Mouse (Mus musculus): ENCODE measurements around the gene Mob3c. TPM values are rescaled to one million over a fixed set of nuclear protein-coding genes. Genes with fewer than 3 reads are reported as not detected.

Gene Mob3c
- 1 to 10 TPM; 2.3 to 4.0 TPM for total RNA-seq (2021)
- long read RNA-seq, experiment 1, partial matches to known transcripts, result 0 of 1 reads
- long read RNA-seq, experiment 1, other reads (novel, unspliced or antisense), result 0 of 1 reads
- long read RNA-seq, experiment 2, result 0 reads

GRCm38 (mm10) chr4:115827888-115828571, at the start of gene Mob3c:
TSS of gene Mob3c (plus strand) at chr4:115828092.
- intact Hi-C loops (cut with DNase I), result loop anchor here (1.0 kb wide), 1 partner anchor 119 kb away; no protein-coding TSS in a partner anchor
- no peak for TF ChIP-seq CTCF (IDR thresholded peaks at IDR 0.05)
- Histone ChIP-seq H3K27ac (peak within 1 kb of the TSS; percentile 98), H3K4me3 (peak within 1 kb of the TSS; percentile 96)
- peak; percentile 91 for DNase-seq

- Histone ChIP-seq H3K4me3 (no peak overlapping the region), H3K27ac (no peak overlapping the region)
- no peak for DNase-seq
- TF ChIP-seq CTCF (IDR thresholded peaks at IDR 0.05), result no peak
- intact Hi-C loops (cut with DNase I), result loop anchor here (5.0 kb wide), 1 partner anchor 38 kb away; no protein-coding TSS in a partner anchor
These were observed 47.6 kb upstream of the Mob3c start for GRCm38 (mm10) chr4:115780269-115780668.

DNA sequence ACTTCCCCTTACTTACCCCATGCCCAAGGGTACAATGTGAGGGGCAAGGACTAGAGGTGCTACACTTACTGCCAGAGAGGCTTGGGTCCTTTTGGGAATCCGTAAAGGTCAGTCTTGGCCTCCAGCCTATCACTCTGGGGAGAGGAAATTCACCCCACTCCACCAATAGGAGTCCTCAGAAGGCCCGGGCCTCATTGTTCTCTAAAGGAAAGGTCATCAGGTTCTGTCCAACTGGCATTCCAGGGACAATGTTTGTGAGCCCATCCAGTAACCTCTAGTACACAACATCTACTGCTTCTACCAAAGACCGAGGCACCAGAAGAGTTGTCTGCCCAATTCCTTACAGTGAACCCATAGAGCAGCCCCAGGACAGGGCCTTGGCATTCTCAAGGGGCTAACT, 47.0 kb upstream of the Mob3c start, which contains the start of gene Tex38:
Tex38 (minus strand) TSS at position 101 of the 400 bp plus-strand sequence.
- no peak for TF ChIP-seq CTCF (IDR thresholded peaks at IDR 0.05)
- no peak within 1 kb of the TSS for H3K4me3 ChIP-seq
- intact Hi-C loops (cut with DNase I), result loop anchor here (5.0 kb wide), 1 partner anchor 39 kb away; no protein-coding TSS in a partner anchor

DNA sequence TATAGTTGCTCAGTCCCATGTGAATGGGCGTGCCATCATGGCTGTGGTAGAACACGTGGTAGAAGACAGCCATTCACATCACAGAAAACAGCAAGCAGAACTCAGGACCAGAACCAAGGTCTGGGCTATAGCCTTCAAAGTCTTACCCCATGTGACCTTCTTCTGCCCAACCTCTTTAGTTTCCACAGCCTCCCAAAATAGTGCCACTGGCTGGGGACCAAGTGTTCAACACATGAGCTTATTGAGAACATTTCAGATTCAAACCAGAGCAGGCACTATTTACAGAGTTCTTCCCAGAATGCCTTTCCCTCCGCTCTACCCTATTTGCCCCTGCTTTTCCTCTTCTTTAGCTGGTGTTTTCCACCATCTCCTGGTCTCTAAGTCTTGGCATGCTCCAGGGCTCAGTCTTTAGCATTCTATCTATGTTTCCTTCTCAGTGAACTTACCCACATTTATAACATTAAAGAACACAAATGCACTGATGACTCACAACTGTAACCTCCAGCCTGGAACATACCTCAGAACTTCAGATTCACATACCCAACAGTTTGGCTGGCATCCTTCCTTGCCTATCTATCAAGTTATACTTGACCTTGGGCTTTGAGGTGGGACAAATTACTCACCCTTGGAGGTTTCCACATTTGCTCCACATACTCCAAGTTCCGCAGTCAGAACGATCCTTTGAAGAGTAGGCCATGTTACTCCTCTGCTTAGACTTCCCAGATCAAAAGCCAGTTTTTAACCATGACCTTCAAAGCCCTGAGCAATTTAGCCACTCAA, 45.7 kb upstream of the Mob3c start:
- peak overlapping the region; percentile 71 for H3K27ac ChIP-seq
- TF ChIP-seq CTCF (IDR thresholded peaks at IDR 0.05), result no peak
- DNase-seq, result peak; percentile 53
- intact Hi-C loops (cut with DNase I), result loop anchor here (5.0 kb wide), 1 partner anchor 40 kb away; no protein-coding TSS in a partner anchor
- H3K4me3 ChIP-seq, result no peak overlapping the region

More for the DNA sequence above, 47.0 kb upstream of the Mob3c start, which contains the start of gene Tex38:
- no peak for DNase-seq
- H3K27ac ChIP-seq, result peak within 1 kb of the TSS; percentile 71; the same call in 1 of the 2 replicates

DNA sequence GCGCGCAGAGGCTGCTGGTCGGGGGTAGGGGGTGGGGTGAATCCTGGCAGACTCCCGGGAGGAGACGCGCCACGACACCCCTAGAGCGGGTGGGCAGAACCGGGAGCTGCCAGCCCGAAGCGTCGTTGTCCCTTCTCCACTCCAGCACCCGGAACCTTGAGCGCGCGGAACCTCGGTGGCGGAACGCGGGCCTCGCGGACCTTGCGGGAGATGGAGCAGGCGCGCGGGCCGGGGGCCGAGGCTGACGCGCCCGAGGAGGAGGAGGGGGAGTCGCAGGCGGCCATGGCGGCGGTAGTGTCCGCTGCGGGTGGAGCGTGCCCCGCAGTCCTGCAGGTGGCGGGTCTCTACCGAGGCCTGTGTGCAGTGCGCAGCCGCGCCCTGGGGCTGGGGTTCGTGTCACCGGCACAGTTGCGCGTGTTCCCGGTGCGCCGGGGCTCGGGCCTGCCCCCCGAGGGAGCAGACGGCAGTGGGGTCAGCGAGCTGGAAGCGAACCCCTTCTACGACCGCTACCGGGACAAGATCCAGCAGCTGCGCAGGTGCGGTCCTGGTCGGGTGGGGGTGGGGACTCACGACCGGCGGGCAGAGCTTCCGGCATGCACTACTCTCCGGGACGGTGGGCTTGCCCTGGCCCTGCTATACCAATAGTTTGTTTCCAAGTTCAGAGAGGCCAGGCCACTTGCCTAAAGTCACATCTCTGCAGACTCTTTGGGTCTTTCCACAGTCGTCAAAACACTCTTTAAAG, 43.0 kb upstream of the Mob3c start, which contains the start of gene Atpaf1:
Atpaf1 (plus strand) TSS at position 44 of the 742 bp plus-strand sequence.
- peak within 1 kb of the TSS; percentile 92 for H3K27ac ChIP-seq
- peak within 1 kb of the TSS; percentile 99 for H3K4me3 ChIP-seq
- peak; percentile 89 for DNase-seq
- peak; percentile 53 for TF ChIP-seq CTCF (IDR thresholded peaks at IDR 0.05)
- intact Hi-C loops (cut with DNase I), result loop anchor here (5.0 kb wide), 1 partner anchor 43 kb away; no protein-coding TSS in a partner anchor

DNA sequence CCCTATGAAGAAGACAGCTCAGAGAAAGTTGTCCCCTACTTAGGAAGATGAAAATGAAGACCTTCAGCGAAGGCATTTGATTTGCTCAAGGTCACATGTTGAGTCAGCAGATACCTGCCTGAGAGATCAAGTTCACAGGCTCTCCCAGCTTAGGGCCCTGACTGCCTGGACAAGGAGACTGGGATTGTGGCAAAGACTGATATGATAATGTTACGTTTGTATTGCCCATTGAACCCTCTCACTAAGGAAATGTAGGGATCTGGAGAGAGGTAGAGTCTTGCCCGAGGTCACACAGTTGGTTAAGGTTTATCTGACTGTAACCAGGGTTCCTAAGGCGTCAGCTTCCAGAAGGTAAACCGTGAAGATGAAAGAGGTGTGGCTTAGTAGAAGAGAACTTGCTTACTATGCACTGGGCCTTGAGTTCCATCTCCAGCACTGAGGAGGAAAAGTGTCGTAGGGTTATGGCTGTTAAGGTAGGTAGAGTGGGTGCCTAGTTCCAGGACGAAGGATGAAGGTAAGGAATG, 42.3 kb upstream of the Mob3c start:
- DNase-seq, result no peak
- TF ChIP-seq CTCF (IDR thresholded peaks at IDR 0.05), result no peak
- Histone ChIP-seq H3K4me3 (peak overlapping the region; percentile 99), H3K27ac (peak overlapping the region; percentile 92)
- intact Hi-C loops (cut with DNase I), result no loop called here

GRCm38 (mm10) chr4:115790864-115791263, 37.0 kb upstream of the Mob3c start:
- Histone ChIP-seq H3K27ac (no peak overlapping the region), H3K4me3 (no peak overlapping the region)
- no peak for DNase-seq
- intact Hi-C loops (cut with DNase I), result no loop called here
- no peak for TF ChIP-seq CTCF (IDR thresholded peaks at IDR 0.05)

- Histone ChIP-seq H3K4me3 (no peak overlapping the region), H3K27ac (no peak overlapping the region)
- intact Hi-C loops (cut with DNase I), result no loop called here
- DNase-seq, result no peak
- TF ChIP-seq CTCF (IDR thresholded peaks at IDR 0.05), result no peak
These were observed 32.5 kb upstream of the Mob3c start for GRCm38 (mm10) chr4:115795360-115795759.

DNA sequence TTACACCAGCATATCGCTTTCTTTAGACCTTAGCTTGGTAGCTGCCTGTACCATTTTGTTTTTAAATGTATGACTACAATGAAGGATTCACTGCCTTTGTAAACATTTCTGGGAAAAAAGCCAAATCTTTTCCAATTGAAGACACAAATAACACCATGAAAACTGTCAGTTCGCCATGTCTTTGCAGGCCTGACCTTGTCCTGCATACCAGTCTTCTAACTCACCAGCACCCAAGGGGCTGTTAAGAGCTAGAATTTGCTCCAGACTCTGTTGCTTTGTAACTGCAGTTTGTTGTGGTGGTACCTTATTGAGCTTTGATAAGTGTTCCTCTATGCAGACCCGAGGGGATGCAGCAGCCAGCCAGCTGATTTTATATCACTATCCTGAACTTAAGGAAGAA, 27.9 kb upstream of the Mob3c start:
- Histone ChIP-seq H3K27ac (no peak overlapping the region), H3K4me3 (no peak overlapping the region)
- intact Hi-C loops (cut with DNase I), result no loop called here
- DNase-seq, result no peak
- TF ChIP-seq CTCF (IDR thresholded peaks at IDR 0.05), result no peak

- no peak overlapping the region for H3K4me3 ChIP-seq
- intact Hi-C loops (cut with DNase I), result no loop called here
- TF ChIP-seq CTCF (IDR thresholded peaks at IDR 0.05), result no peak
- H3K27ac ChIP-seq, result no peak overlapping the region
- DNase-seq, result no peak
These were observed 15.6 kb upstream of the Mob3c start for GRCm38 (mm10) chr4:115812326-115812725.

DNA sequence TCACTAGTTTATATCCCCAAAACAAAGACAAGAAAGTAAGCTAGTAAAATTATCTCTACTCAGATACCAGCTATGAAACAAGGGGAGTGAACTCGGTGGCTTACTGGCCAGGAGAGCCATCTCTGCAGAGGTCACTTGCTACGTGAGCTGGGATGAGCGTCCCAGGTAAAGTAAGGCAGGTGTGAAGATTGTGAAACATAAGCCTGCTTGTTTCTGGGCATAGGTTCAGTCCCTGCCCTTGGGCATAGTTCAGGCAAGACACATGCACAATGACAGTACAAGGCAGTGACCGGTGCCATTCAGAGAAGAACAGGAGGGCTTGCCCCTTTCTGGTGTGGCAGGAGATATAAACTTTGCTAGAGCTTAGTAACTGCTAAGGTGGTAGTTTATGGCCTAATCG, 12.3 kb upstream of the Mob3c start:
- no peak overlapping the region for H3K27ac ChIP-seq
- no peak for TF ChIP-seq CTCF (IDR thresholded peaks at IDR 0.05)
- intact Hi-C loops (cut with DNase I), result no loop called here
- no peak overlapping the region for H3K4me3 ChIP-seq
- no peak for DNase-seq

- no peak for DNase-seq
- no peak overlapping the region for H3K4me3 ChIP-seq
- H3K27ac ChIP-seq, result no peak overlapping the region
- intact Hi-C loops (cut with DNase I), result no loop called here
- no peak for TF ChIP-seq CTCF (IDR thresholded peaks at IDR 0.05)
These were observed 7.7 kb upstream of the Mob3c start for GRCm38 (mm10) chr4:115820199-115820598.

All from gastrocnemius, adult 2 months (tissue).